Mouse (Mus musculus) bone marrow, adult 2 months (tissue): ENCODE results near the gene Grhpr.

Experiments
- CTCF ChIP-seq: fragments of 200-500 bp; IDR thresholded peaks from 2 replicates; pipeline ENCODE4 v1.5.1; 2011; ENCODE audit warnings: low read length, control low read depth; ENCODE audit not compliant: control insufficient read depth, insufficient read depth
- POLR2A ChIP-seq: fragments of 200-500 bp; IDR thresholded peaks from 2 replicates; pipeline ENCODE4 v1.6.1; 2011; ENCODE audit warnings: low read depth, mild to moderate bottlenecking, control low read depth, low read length, borderline replicate concordance; ENCODE audit not compliant: control insufficient read depth

DNA sequence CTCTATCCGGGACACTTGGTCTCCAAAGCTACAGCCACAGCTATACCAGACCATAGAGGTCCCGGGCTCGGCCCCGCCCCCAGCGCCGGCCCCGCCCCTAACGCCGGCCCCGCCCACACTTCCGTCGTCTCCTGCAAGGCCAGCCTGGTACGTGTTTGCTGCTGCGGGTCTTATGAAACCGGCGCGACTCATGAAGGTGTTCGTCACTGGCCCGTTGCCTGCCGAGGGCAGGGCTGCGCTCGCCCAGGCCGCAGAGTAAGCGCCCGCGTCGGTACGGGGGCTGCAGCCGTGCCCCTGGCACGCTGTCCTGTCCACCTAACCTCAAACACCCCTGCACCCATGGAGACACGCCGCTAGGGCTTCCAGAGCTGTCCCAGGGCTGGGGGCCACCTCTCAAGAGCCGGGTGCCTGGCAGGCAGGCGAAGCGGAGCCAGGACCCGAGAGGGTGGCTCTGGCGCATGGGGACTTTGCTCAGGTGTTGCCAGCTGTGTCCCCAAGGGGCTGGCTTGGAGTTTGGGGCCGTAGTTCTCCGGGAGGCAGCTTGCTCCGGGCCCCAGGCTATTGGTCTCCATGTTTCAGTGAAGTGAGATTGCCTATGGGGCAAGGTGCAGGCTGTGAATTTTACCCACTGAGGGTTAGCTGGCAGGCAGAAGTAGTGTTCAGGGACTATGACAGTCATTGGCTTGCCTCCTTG is at the start of gene Grhpr:
- TF ChIP-seq CTCF (no peak), POLR2A (peak; percentile 88; the same call in 1 of the 2 replicates)
